Mouse (Mus musculus) intestine, postnatal 0 days (tissue): ENCODE measurements around the gene Mrpl41. TPM values are rescaled to one million over a fixed set of nuclear protein-coding genes. Genes with fewer than 3 reads are reported as not detected.
"Not testable (repeated sequence)": the region's sequence is repeated elsewhere in the genome, so short reads cannot be mapped to it uniquely, and the experiment has no call there.

Experiments used
- ATAC-seq: fragments of 200-750 bp; cut with Nextera tagmentation; 2 replicates; pipeline ENCODE4 v1.8.0; 2017; ENCODE audit warnings: mild to moderate bottlenecking, moderate TSS enrichment, moderate library complexity
- H3K27ac ChIP-seq: fragments of 300-500 bp; sonication (generic); 2 replicates; pipeline ENCODE4 v1.5.1; 2014; ENCODE audit warnings: mild to moderate bottlenecking, low read depth, low read length, moderate library complexity
- H3K27me3 ChIP-seq: fragments of 300-500 bp; sonication (generic); replicated peaks from 2 replicates; pipeline ENCODE4 v1.6.1; 2014; ENCODE audit warnings: low read length, mixed read lengths; ENCODE audit not compliant: control insufficient read depth, insufficient read depth
- H3K36me3 ChIP-seq: fragments of 300-500 bp; sonication (generic); 2 replicates; pipeline ENCODE4 v1.6.1; 2014; ENCODE audit warnings: mild to moderate bottlenecking, moderate library complexity; ENCODE audit not compliant: control insufficient read depth, insufficient read depth
- H3K4me1 ChIP-seq: fragments of 300-500 bp; sonication (generic); replicated peaks from 2 replicates; pipeline ENCODE4 v1.6.1; 2014; ENCODE audit warnings: antibody characterized with exemption, low read length, mixed read lengths; ENCODE audit not compliant: control insufficient read depth, insufficient read depth
- H3K4me2 ChIP-seq: fragments of 300-500 bp; sonication (generic); replicated peaks from 2 replicates; pipeline ENCODE4 v1.6.1; 2014; ENCODE audit warnings: low read depth, mild to moderate bottlenecking, moderate library complexity
- H3K4me3 ChIP-seq: fragments of 300-500 bp; sonication (generic); 2 replicates; pipeline ENCODE4 v1.5.1; 2014; ENCODE audit warnings: low read depth, low read length
- H3K9ac ChIP-seq: fragments of 300-500 bp; sonication (generic); 2 replicates; pipeline ENCODE4 v1.6.1; 2014; ENCODE audit warnings: mild to moderate bottlenecking, low read depth, low read length
- H3K9me3 ChIP-seq: fragments of 300-500 bp; sonication (generic); 2 replicates; pipeline ENCODE4 v1.6.1; 2016; ENCODE audit warnings: mixed run types; ENCODE audit not compliant: control insufficient read depth
- CTCF ChIP-seq: sonication (generic); IDR thresholded peaks from 2 replicates; pipeline ENCODE4 v1.5.1; 2016; ENCODE audit warnings: low read depth, mild to moderate bottlenecking, control low read depth, antibody characterized with exemption, moderate library complexity
- WGBS: fragments of 180-500 bp; shearing (Covaris S2); extraction: QIAGEN DNeasy Blood & Tissue Kit; methylation state at CpG from one replicate; pipeline ENCODE4 v1.1.7; 2014; 5-methylcytosine and 5-hydroxymethylcytosine counted together
- polyA plus RNA-seq: library from polyadenylated mRNA; unstranded; fragments of >200 nt; fragmentation: Nextera tagmentation; extraction: Ambion mirVana; gene quantifications from 2 replicates; pipeline ENCODE4 v1.2.1, GENCODE M21; 2015

Gene Mrpl41
- polyA plus RNA-seq, 1 experiment from 2014 or later, result 154 TPM

GRCm38 (mm10) chr2:24996471-24996870, 21.6 kb upstream of the Mrpl41 start:
- Histone ChIP-seq H3K9me3 (no peaks in the 10 kb centered on the region), H3K27me3 (no peaks in the 10 kb centered on the region), H3K4me3 (no peak overlapping the region), H3K4me2 (no peak overlapping the region), H3K27ac (no peak overlapping the region), H3K9ac (no peak overlapping the region), H3K36me3 (peaks cover 20% of the 10 kb centered on the region; the same call in 1 of the 2 replicates), H3K4me1 (no peaks in the 10 kb centered on the region)
- WGBS, result 90% methylated on average over 2 of the region's 2 CpGs
- no peak for TF ChIP-seq CTCF
- ATAC-seq, result no peak

- no peak overlapping the region for H3K4me3 ChIP-seq
- H3K36me3 ChIP-seq, result peaks cover 23% of the 10 kb centered on the region; the same call in 1 of the 2 replicates
- no peak overlapping the region for H3K27ac ChIP-seq
- H3K9me3 ChIP-seq, result no peaks in the 10 kb centered on the region
- 90% methylated on average over 6 of the region's 6 CpGs for WGBS
- no peak overlapping the region for H3K4me2 ChIP-seq
- H3K9ac ChIP-seq, result no peak overlapping the region
- ATAC-seq, result no peak
- no peak for TF ChIP-seq CTCF
- no peaks in the 10 kb centered on the region for H3K4me1 ChIP-seq
- no peaks in the 10 kb centered on the region for H3K27me3 ChIP-seq
Measured at GRCm38 (mm10) chr2:24995332-24995731, 20.4 kb upstream of the Mrpl41 start.

DNA sequence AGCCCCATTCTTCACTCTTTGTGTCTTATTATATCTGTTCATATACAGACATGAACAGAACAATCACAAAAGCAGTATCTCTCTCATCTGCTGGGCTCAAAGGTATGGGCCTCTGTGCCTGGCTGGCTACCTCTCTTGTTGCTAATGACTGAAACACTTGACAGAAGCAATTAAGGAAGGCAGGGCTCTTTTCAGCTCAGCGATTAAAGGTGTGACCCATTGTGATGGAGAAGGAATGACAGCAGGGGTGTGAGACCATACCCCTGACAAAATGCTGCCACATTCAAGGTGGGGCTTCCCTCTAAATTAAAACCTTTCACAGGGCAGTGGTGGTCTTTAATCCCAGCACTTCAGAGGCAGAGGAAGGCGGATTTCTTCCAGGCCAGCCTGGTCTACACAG, 12.9 kb upstream of the Mrpl41 start:
- H3K27ac ChIP-seq, result no peak overlapping the region
- H3K4me2 ChIP-seq, result no peak overlapping the region
- no peaks in the 10 kb centered on the region for H3K27me3 ChIP-seq
- no peaks in the 10 kb centered on the region for H3K4me1 ChIP-seq
- no peaks in the 10 kb centered on the region for H3K9me3 ChIP-seq
- ATAC-seq, result no peak
- WGBS, result 54% methylated on average over 2 of the region's 2 CpGs
- peaks cover 24% of the 10 kb centered on the region for H3K36me3 ChIP-seq
- H3K9ac ChIP-seq, result no peak overlapping the region
- no peak for TF ChIP-seq CTCF
- H3K4me3 ChIP-seq, result no peak overlapping the region

GRCm38 (mm10) chr2:24976960-24977359, 2.1 kb upstream of the Mrpl41 start:
- no peak overlapping the region for H3K27ac ChIP-seq

DNA sequence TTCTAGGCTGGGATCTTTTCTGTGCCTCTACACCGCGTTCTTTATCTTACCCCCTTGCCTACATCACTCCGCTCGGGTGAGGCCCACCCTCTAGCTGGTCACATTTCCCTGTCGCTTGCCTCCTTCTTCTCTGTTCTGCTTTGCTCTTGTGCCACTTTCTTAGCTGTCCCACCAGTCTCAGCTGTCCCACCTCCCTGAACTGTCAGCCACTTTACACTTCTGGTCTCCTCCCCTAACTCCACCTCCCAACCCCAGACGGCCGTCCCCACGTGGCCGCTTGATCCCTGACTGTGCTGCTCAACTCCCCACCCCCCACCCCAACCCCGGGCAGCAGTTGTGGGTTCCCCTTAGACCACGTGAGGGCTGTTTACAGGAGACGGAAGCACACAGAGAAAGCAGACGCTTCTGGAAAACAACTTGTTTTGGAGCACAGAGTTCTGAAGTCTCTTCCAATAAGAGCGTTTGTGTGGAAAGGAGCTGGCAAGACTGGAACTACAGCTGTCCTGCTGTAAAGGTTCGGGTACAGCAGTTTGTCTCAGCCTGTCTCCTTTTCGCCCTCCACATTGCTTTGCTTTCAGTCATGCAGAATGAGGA, 903 bp upstream of the Mrpl41 start, which contains the start of gene Pnpla7:
Pnpla7 (plus strand) TSS at position 330 of the 594 bp plus-strand sequence.
- Histone ChIP-seq H3K4me2 (peak within 1 kb of the TSS; percentile 99), H3K9ac (peak within 1 kb of the TSS; percentile 82), H3K27me3 (no peaks in the 10 kb centered on the region), H3K36me3 (peaks cover 6% of the 10 kb centered on the region; the same call in 1 of the 2 replicates), H3K27ac (peak within 1 kb of the TSS; percentile 89), H3K4me3 (peak within 1 kb of the TSS; percentile 71), H3K4me1 (peaks cover 5% of the 10 kb centered on the region; the same call in 1 of the 2 replicates), H3K9me3 (no peaks in the 10 kb centered on the region)
- peak; percentile 54 for ATAC-seq
- under 1% methylated on average over 16 of the region's 16 CpGs for WGBS
- TF ChIP-seq CTCF, result no peak

More at GRCm38 (mm10) chr2:24976960-24977359, 2.1 kb upstream of the Mrpl41 start:
- H3K27me3 ChIP-seq, result no peaks in the 10 kb centered on the region
- peaks cover 5% of the 10 kb centered on the region; the same call in 1 of the 2 replicates for H3K4me1 ChIP-seq
- no peak overlapping the region for H3K4me3 ChIP-seq
- 56% methylated on average over 5 of the region's 5 CpGs for WGBS
- H3K9ac ChIP-seq, result no peak overlapping the region
- peak overlapping the region; percentile 99 for H3K4me2 ChIP-seq
- H3K36me3 ChIP-seq, result no peaks in the 10 kb centered on the region
- H3K9me3 ChIP-seq, result no peaks in the 10 kb centered on the region
- no peak for TF ChIP-seq CTCF
- no peak for ATAC-seq

- WGBS, result 1% methylated on average over 17 of the region's 17 CpGs
- H3K4me1 ChIP-seq, H3K27me3 ChIP-seq, H3K9me3 ChIP-seq, ATAC-seq: not testable (repeated sequence)
- Histone ChIP-seq H3K4me3 (peak overlapping the region; percentile 71), H3K9ac (peak overlapping the region; percentile 82), H3K27ac (peak overlapping the region; percentile 89), H3K4me2 (peak overlapping the region; percentile 99), H3K36me3 (peaks cover 19% of the 10 kb centered on the region; the same call in 1 of the 2 replicates)
Measured at GRCm38 (mm10) chr2:24974452-24974851, 446 bp downstream of the Mrpl41 start.
